Mouse (Mus musculus) gastrocnemius, postnatal 25 days (tissue): Measurements from ENCODE around the gene Nell1. TPM values are rescaled to one million over a fixed set of nuclear protein-coding genes. Genes with fewer than 3 reads are reported as not detected.
"Not testable (repeated sequence)": the region's sequence is repeated elsewhere in the genome, so short reads cannot be mapped to it uniquely, and the experiment has no call there.

ENCODE experiments used
- DNase-seq: peaks from one replicate; pipeline ENCODE4 v3.0.0; 2022
- long read RNA-seq, 2 experiments: library from polyadenylated mRNA; stranded (forward); transcript quantifications; one replicate each; pipeline ENCODE4 v2.0.0; 2021
- total RNA-seq, 2 experiments: library from RNA; stranded (reverse); gene quantifications; 1 replicate in 1 of 2; 2 replicates in 1 of 2; pipeline ENCODE4 v1.2.3; 2021

The Nell1 gene
- total RNA-seq, result under 1 TPM in 1 of 2 experiments, not detected in 1; 0.28 TPM
- long read RNA-seq, experiment 1, partial matches to known transcripts, result 1 of 1 reads
- long read RNA-seq, experiment 1, other reads (novel, unspliced or antisense), result 0 of 1 reads
- long read RNA-seq, experiment 2, result 0 reads

GRCm38 (mm10) chr7:49974841-49975440 is at the start of gene Nell1:
Nell1 (plus strand) TSS chr7:49974864.
- no peak for DNase-seq

GRCm38 (mm10) chr7:49928571-49928970 is 46.1 kb upstream of the Nell1 start:
- DNase-seq, result no peak

- no peak for DNase-seq
Observed at GRCm38 (mm10) chr7:49929999-49930398, 44.7 kb upstream of the Nell1 start.

DNA sequence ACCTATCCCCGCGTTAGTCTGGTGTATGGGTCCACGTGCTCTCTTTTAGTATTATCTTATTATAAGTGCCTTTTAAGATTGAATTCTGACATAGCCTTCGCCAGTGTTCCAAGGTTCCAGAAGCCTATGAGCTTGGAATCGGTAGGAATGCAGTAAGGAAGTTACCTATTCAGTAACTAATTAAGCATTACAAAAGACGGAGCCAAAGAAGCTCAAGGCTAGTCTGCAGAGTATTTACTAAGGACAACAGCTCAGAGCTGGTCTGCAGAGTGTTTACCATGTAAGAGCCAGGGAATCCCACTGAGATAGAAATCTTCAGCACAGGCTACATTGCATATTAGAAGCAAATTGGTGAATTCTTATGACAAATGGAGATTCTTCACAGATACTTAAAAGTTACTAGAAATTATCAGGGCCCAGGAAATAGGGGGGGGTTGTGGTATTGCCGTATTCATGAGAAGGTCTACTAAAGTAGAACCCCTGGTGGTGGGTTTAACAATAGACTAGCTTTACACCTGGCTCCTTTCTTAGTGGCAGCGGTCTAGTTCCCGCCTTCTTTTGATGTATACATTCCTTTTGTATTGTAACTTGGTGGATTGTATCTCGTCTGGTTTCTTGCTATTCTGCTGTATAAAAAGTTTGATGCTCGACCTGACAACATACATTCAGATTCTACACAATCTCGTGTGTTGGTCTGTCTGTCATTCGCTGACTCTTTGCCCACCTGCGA is 41.1 kb upstream of the Nell1 start:
- DNase-seq, result not testable (repeated sequence)

DNA sequence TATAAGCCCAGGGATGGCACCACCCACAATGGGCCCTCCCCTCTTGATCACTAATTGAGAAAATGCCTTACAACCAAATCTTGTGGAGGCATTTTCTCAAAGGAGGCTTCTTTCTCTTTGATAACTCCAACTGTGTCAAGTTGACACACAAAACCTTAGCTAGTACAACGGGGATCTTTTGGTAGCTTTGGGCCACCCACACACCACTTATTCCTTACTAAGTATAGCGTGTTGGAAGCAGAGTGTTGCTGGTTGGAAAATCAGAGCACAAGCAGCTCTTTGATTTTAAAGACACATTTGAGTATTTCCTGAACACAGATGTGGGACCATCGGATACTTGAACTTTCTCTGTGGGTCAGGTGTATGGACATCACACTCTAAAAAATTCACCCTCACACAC is 37.8 kb upstream of the Nell1 start:
- DNase-seq, result no peak

DNA sequence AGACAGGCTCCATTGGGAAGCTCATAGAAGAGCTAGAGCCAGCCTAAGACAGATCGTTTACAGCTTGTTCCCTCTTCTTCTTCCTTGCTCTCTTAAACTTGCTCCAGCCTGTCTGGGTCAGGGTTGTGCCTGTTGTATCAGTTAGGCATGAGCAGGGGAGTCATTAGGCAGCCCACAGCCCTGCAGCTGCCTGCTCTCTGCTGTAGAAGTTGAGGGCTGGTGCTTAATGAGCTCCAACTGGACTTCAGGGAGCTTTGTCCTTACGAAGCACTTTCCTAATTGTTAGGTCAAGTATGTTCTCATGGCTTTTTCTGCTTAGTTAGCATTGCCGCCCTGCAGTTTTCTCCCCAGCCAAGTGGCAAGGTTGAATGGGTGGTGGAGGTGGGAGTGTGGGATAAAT is 32.6 kb upstream of the Nell1 start:
- DNase-seq, result no peak

GRCm38 (mm10) chr7:49942490-49942889 is 32.2 kb upstream of the Nell1 start:
- DNase-seq, result no peak

DNA sequence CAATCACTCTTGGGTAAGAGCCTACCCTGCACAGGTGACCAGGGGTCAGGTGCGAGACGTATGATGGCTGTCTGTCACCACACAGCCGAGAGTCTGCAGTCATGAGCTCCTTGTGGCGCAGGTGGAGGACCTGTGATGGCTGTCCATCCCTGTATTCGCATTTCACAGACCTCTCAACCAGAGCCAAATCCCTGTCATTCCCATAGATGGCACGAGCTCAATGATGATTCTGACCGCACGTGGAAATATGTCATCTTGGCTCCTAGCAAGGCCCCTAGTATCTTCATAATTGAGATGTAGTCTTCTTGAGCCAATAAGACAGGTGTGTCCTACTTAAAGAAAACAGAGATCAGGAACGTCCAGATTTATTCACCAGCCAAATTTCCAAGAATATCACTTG is 28.0 kb upstream of the Nell1 start:
- no peak for DNase-seq

DNA sequence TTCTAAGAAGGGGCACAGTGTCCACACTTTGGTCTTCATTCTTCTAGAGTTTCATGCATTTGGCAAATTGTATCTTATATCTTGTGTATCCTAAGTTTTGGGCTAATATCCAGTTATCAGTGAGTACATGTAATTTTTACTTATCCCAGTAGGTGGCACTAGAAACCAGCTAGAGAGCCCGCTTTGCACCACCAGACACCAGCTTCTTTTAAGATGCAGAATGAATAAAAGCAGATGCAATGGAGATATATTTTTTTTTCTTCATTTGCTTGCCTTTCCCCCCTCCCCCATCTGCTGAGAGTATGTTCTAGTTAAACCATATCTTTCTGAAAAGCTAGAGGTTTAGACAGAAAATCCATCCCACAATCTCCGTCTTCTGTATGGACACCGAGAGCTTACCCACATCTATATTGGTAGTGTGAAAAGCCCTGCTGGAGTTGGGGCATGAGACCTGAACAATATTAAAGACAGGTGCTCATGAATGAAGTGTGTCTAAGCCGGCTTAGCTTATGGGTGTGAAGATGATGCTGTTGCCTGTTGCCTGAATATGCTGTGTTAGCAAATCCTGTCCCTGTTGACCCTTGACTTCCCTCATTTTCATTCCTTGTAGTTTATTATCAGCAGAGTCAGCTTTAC is 21.0 kb upstream of the Nell1 start:
- no peak for DNase-seq

DNA sequence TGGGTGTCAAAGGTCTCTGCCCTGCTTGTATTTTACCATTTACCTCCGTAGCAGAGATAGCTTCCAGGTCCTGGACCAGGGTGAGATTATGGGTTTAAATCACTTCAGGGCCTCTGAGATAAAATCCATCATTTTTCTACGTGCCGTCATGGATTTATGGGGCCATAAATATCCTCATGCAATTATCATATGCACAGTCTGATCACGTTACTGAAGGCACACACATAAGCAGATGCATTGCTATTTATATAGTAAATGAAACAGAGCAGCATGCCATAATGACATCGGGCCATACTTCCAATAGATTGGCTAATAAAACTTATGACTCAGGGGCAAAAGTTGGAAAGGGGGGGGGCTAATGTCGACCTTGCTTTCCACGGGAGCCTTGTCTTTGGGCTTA is 19.8 kb upstream of the Nell1 start:
- no peak for DNase-seq

- no peak for DNase-seq
Observed at GRCm38 (mm10) chr7:49957142-49957541, 17.5 kb upstream of the Nell1 start.

GRCm38 (mm10) chr7:49963764-49964163 is 10.9 kb upstream of the Nell1 start:
- DNase-seq, result no peak

- DNase-seq, result no peak
Observed at GRCm38 (mm10) chr7:49969516-49969915, 5.1 kb upstream of the Nell1 start.

DNA sequence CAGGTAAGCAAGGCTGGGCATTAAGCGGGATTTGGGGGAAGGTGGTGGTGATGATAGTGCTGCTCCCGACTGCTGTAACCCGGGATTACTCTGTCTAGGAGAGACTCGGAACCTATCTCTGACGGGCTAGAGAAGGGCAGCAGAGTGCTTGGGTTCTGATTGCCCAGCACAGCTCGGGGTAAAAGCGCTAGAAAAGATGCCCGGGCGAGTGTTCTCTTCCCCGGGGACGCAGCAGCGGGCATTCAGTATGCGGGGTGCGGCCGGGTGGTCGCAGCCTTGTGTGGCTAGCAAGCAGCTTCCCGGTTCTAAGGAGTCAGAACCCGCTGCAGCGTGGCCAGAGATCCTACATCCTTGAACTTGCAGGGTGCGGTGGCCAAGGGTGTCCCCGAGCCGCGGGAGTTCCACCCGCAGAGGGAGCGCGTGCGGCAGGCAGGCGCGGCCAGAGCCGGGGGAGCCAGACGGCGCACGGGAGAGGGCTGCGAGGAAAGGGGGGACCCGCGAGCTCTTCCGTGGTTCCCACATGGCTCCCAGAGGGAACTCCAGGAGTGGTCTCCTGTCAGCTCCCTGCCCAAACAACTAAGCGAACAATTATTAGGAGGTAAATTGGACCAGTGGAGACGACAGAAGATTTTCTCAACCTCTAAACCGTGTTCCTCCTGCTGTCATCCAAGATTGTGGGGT is 917 bp downstream of the Nell1 start:
- DNase-seq, result no peak

GRCm38 (mm10) chr7:49981511-49982227 is 7.0 kb downstream of the Nell1 start:
- DNase-seq, result no peak

DNA sequence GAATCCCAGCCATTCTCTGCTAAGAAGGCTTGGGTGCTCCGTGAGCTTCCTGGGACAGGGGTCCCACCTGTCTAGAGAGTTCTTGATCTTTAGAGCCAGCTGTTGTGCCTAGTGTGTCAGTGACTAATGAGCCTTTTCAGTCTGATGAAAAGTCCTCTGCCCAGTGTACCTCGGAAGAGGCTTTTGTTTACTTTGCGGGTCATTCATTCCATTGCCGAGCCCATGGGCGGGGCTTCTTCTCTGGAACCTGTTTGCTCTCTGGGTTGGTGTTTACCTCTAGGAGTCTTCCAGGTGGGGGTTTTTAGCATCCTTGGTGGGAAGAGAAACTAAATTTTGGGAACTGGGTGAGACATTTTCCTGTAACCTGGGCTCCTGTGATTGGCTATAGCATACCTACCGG is 10.0 kb downstream of the Nell1 start:
- DNase-seq, result no peak

DNA sequence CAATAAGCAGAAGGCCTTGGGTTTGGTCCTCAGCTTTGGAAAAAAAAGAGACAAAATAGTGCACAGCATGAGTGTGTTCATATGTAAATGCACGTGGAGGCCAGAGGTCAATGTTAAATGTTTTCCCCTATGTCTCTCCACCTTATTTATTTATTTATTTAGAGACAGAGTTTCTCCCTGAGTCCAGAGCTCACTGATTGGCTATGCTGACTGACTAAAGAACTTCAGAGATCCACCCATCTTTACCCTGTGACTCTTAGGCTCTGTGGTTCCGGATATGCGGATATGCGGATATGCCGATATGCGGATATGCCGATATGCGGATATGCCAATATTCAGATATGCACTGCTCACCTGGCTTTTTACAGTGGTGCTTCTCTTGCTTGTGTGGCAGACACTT is 11.3 kb downstream of the Nell1 start:
- no peak for DNase-seq

- DNase-seq, result no peak
Observed at GRCm38 (mm10) chr7:49999321-49999720, 24.7 kb downstream of the Nell1 start.

DNA sequence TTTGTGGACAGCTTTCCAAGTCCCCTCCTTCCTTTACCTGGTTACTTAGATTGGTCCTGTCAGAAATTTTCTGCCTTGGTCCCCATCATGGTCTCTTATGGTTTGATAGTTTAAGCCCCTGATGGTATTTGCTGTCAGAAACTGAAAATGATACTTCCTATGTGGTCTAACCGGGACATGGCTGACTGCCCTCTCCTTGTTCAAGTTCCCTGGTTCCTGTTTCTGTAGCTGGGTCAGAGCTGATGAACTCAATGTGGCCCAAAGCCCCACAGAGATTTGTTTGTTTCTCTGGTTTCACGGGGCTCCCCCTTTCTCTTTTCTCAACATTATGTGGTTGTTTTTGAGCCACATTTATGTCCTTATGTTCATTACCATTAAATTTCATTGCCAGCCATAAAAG is 30.6 kb downstream of the Nell1 start:
- DNase-seq, result no peak

- no peak for DNase-seq
Observed at GRCm38 (mm10) chr7:50035187-50036153, 60.8 kb downstream of the Nell1 start.

- no peak for DNase-seq
Observed at GRCm38 (mm10) chr7:50041112-50041511, 66.4 kb downstream of the Nell1 start.
